Mouse (Mus musculus): ENCODE measurements at regions not wholly inside any gene's neighbourhood (a gene's known extent, or its start where the extent isn't known, plus 50 kb on each side); places are given as distances from the start of the nearest gene placed in this dataset.

GRCm38 (mm10) chr19:56222496-56222895, 64.4 kb upstream of the Habp2 start:
- TF ChIP-seq EP300 (IDR thresholded peaks at IDR 0.05; ENCODE audit: low read depth) (no peak), CTCF (IDR thresholded peaks at IDR 0.05; ENCODE audit: low read depth) (no peak)
